Mouse (Mus musculus) liver, postnatal 0 days (tissue): ENCODE data around the gene Xiap. TPM values are rescaled to one million over a fixed set of nuclear protein-coding genes. Genes with fewer than 3 reads are reported as not detected.
A peak's percentile ranks its signal among the peaks of the same experiment; 100 is the strongest.

Source experiments
- ATAC-seq: fragments of 200-750 bp; cut with Nextera tagmentation; 2 replicates; pipeline ENCODE4 v1.8.0; 2017; ENCODE audit warnings: mild to moderate bottlenecking, moderate library complexity
- DNase-seq: peaks from one replicate; pipeline ENCODE4 v3.0.0-alpha.2; 2016
- H3K27ac ChIP-seq: fragments of 300-500 bp; sonication (generic); 2 replicates; pipeline ENCODE4 v1.5.1; 2014; ENCODE audit warnings: antibody characterized with exemption, moderate library complexity, mild to moderate bottlenecking, low read depth
- H3K27me3 ChIP-seq: fragments of 300-500 bp; sonication (generic); 2 replicates; pipeline ENCODE4 v1.6.1; 2014; ENCODE audit warnings: low read length, control low read depth, mixed read lengths; ENCODE audit not compliant: insufficient read depth
- H3K36me3 ChIP-seq: fragments of 300-500 bp; sonication (generic); replicated peaks from 2 replicates; pipeline ENCODE4 v1.6.1; 2014; ENCODE audit warnings: mild to moderate bottlenecking, control low read depth, low read length, moderate library complexity, mixed read lengths; ENCODE audit not compliant: insufficient read depth
- H3K4me1 ChIP-seq: fragments of 300-500 bp; sonication (generic); 2 replicates; pipeline ENCODE4 v1.6.1; 2014; ENCODE audit warnings: antibody characterized with exemption, mild to moderate bottlenecking, control low read depth; ENCODE audit not compliant: insufficient read depth
- H3K4me2 ChIP-seq: fragments of 300-500 bp; sonication (generic); 2 replicates; pipeline ENCODE4 v1.6.1; 2014; ENCODE audit warnings: low read depth, mild to moderate bottlenecking, low read length, moderate library complexity, mixed read lengths
- H3K4me3 ChIP-seq: fragments of 300-500 bp; sonication (generic); 2 replicates; pipeline ENCODE4 v1.5.1; 2014; ENCODE audit warnings: low read depth, low read length
- H3K9ac ChIP-seq: fragments of 300-500 bp; sonication (generic); replicated peaks from 2 replicates; pipeline ENCODE4 v1.6.1; 2014; ENCODE audit warnings: mild to moderate bottlenecking, moderate library complexity
- H3K9me3 ChIP-seq: fragments of 300-500 bp; sonication (generic); 2 replicates; pipeline ENCODE4 v1.6.1; 2016; ENCODE audit warnings: mild to moderate bottlenecking, control low read depth, low read length, mixed read lengths
- CTCF ChIP-seq: sonication (generic); IDR thresholded peaks from 2 replicates; pipeline ENCODE4 v1.5.1; 2016; ENCODE audit warnings: antibody characterized with exemption, low read depth
- EP300 ChIP-seq: IDR thresholded peaks from 2 replicates; pipeline ENCODE4 v1.6.1; 2016; ENCODE audit warnings: antibody characterized with exemption, low read depth, mild to moderate bottlenecking
- WGBS: fragments of 180-500 bp; shearing (Covaris S2); extraction: QIAGEN DNeasy Blood & Tissue Kit; methylation state at CpG from one replicate; pipeline ENCODE4 v1.1.7; 2014; ENCODE audit not compliant: insufficient replicate concordance; 5-methylcytosine and 5-hydroxymethylcytosine counted together
- polyA plus RNA-seq: library from polyadenylated mRNA; unstranded; fragments of >200 nt; fragmentation: Nextera tagmentation; extraction: Ambion mirVana; gene quantifications from 2 replicates; pipeline ENCODE4 v1.2.1, GENCODE M21; 2015

Xiap gene
- polyA plus RNA-seq, 1 experiment from 2014 or later = 9.5 TPM

DNA sequence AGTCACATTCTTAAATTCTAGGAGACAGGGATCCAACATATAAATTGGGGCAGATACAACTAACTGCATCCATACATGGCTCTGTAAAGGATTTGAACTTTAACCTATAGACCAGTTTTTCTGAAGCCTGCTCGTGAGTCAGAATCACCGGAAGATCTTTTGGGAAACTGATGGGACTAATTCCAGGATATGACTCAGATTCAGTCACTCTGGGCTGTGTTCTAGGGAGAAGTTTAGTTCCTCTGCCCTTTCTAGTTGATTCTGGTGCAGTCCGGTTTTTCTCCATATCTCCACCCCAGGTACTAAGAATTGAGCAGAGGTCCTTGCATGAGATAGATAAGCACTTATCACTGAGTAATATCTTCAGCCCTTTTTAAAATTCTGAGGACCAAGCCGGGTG, 1.6 kb upstream of the Xiap start:
- TF ChIP-seq CTCF (no peak), EP300 (no peak)

DNA sequence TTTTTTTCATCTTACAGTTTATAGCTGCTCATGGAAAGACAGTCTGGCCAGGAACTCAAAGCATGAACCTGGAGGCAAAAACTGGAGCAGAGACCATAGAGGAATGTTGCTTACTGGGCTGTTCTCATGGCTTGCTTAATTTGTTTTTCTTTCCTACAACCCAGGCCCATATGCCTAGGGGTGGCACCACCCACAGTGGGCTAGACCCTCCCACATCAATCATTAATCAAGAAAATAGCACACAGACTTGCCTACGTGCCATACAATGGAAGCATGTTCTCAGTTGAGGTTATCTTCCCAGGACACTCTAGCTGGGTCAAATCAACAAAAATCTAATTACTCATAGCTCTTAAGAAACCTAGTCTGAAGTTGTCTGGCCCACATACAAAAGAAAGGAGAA, 4.1 kb downstream of the Xiap start:
- Histone ChIP-seq H3K27me3 (no peaks in the 10 kb centered on the region), H3K9me3 (no peaks in the 10 kb centered on the region), H3K4me1 (0 out of 2 replicates have a peak, but pooled peaks cover 4% of the 10 kb centered on the region), H3K9ac (no peak overlapping the region), H3K4me3 (no peak overlapping the region), H3K36me3 (no peaks in the 10 kb centered on the region), H3K27ac (peak overlapping the region; percentile 12; the same call in 1 of the 2 replicates), H3K4me2 (no peak overlapping the region)
- no peak for TF ChIP-seq EP300
- no peak for TF ChIP-seq CTCF
- peak; percentile 15; the same call in 1 of the 2 replicates for ATAC-seq
- 36% methylated on average over 1 of the region's 1 CpGs for WGBS
- peak; percentile 14 for DNase-seq

More for the DNA sequence above, 1.6 kb upstream of the Xiap start:
- Histone ChIP-seq H3K4me2 (no peak overlapping the region), H3K4me1 (0 out of 2 replicates have a peak, but pooled peaks cover 4% of the 10 kb centered on the region), H3K9ac (no peak overlapping the region), H3K9me3 (no peaks in the 10 kb centered on the region), H3K36me3 (no peaks in the 10 kb centered on the region), H3K4me3 (no peak overlapping the region), H3K27ac (peak overlapping the region; percentile 11; the same call in 1 of the 2 replicates), H3K27me3 (no peaks in the 10 kb centered on the region)
- DNase-seq (no peak), ATAC-seq (no peak)
- WGBS = 68% methylated on average over 4 of the region's 4 CpGs

DNA sequence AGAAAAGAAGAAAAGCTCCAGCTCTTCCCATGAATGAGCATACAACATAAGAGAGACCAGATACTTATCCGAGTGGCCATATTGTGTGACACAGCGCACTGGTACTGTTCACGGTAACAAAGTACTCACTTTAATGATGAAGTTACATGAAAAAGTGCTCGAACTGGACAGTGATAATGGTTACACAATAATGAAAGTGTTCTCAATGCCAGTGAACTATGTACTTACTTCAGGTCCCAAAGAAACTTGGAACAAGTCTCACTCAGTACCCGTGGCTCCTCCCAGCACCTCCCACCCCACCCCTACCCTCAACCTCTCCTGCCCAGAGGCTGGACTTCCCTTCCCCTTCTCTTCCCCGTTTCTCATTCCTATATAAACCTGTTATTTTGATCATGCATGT, 5.6 kb downstream of the Xiap start:
- no peak for DNase-seq
- no peaks in the 10 kb centered on the region for H3K4me1 ChIP-seq
- H3K27me3 ChIP-seq = no peaks in the 10 kb centered on the region
- H3K36me3 ChIP-seq = no peaks in the 10 kb centered on the region
- H3K9me3 ChIP-seq = no peaks in the 10 kb centered on the region
- TF ChIP-seq CTCF = no peak
- no peak for TF ChIP-seq EP300
- H3K4me3 ChIP-seq = no peak overlapping the region
- WGBS = 60% methylated on average over 6 of the region's 6 CpGs
- peak overlapping the region; percentile 1 for H3K27ac ChIP-seq
- no peak for ATAC-seq
- no peak overlapping the region for H3K9ac ChIP-seq
- no peak overlapping the region for H3K4me2 ChIP-seq

- TF ChIP-seq EP300 (no peak), CTCF (no peak)
- no peaks in the 10 kb centered on the region for H3K27me3 ChIP-seq
- 0 out of 2 replicates have a peak, but pooled peaks cover 4% of the 10 kb centered on the region for H3K4me1 ChIP-seq
- no peak for DNase-seq
- H3K4me2 ChIP-seq = peak overlapping the region; percentile 70
- ATAC-seq = no peak
- no peak overlapping the region for H3K9ac ChIP-seq
- no peak overlapping the region for H3K4me3 ChIP-seq
- no peaks in the 10 kb centered on the region for H3K9me3 ChIP-seq
- 57% methylated on average over 1 of the region's 1 CpGs for WGBS
- no peaks in the 10 kb centered on the region for H3K36me3 ChIP-seq
- peak overlapping the region; percentile 95; the same call in 1 of the 2 replicates for H3K27ac ChIP-seq
Measured at GRCm38 (mm10) chrX:42066771-42067170, 7.3 kb downstream of the Xiap start.

DNA sequence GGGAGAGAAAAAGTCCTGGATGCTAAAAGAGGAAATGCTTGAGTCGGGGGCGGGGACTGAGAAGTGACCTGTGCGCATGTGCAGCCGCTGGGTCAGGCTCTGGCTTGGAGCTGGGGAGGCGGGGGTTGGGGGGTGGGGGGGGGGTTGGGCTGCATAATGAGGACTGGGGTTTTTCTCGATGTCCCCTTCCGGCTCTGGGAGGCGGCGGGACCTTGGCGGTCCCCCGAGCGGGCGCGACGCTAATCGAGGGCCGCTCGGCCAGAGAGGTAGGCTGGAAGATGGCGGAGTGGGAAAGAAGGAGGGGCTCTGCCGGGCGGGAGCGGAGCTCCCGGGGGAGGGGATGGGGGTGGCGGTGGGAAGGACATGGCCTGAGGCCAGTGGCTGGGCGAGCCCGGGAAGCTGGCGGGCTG, 8.3 kb downstream of the Xiap start:
- Histone ChIP-seq H3K36me3 (no peaks in the 10 kb centered on the region; the same call in 1 of the 2 replicates), H3K4me1 (0 out of 2 replicates have a peak, but pooled peaks cover 4% of the 10 kb centered on the region), H3K9me3 (no peaks in the 10 kb centered on the region), H3K4me2 (peak overlapping the region; percentile 70), H3K9ac (peak overlapping the region; percentile 76), H3K27me3 (no peaks in the 10 kb centered on the region), H3K4me3 (peak overlapping the region; percentile 68), H3K27ac (peak overlapping the region; percentile 95)
- TF ChIP-seq EP300 (no peak), CTCF (no peak)
- 7% methylated on average over 21 of the region's 27 CpGs for WGBS
- ATAC-seq (peak; percentile 86), DNase-seq (peak; percentile 83)

GRCm38 (mm10) chrX:42068201-42068874, 8.9 kb downstream of the Xiap start:
- peak; percentile 14; the same call in 1 of the 2 replicates for TF ChIP-seq EP300
- TF ChIP-seq CTCF = no peak
- Histone ChIP-seq H3K4me1 (0 out of 2 replicates have a peak, but pooled peaks cover 4% of the 10 kb centered on the region), H3K27ac (peak overlapping the region; percentile 95), H3K9me3 (no peaks in the 10 kb centered on the region), H3K4me2 (peak overlapping the region; percentile 70), H3K27me3 (no peaks in the 10 kb centered on the region), H3K36me3 (no peaks in the 10 kb centered on the region; the same call in 1 of the 2 replicates), H3K9ac (peak overlapping the region; percentile 76), H3K4me3 (peak overlapping the region; percentile 68)
- 15% methylated on average over 26 of the region's 37 CpGs for WGBS
- ATAC-seq (peak; percentile 76), DNase-seq (peak; percentile 72)
